Mouse (Mus musculus): ENCODE data around the gene Olfr376. TPM values are rescaled to one million over a fixed set of nuclear protein-coding genes. Genes with fewer than 3 reads are reported as not detected.

Olfr376 gene
- not detected for total RNA-seq (2022)

DNA sequence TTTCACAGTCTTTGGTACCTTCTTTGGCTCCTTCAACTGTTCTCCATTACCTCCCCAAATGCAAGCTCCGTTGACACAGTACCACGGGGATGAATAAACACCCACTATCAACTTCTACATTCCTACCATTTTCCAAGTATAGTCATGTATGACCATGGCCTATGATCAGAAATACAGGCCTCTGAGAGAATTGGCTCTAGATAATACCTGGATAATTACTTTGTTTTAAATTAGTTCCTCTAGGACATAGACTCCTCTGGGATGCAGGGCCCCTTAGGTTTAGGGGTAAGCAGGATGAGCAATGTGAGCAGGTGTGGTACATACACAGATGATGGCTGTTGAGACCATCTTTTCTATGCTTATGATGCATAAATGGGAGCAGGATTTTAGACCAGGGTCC, at the start of gene Olfr376:
Gene Olfr376 (plus strand): TSS at position 301 of the 400 bp plus-strand sequence.
- DNase-seq (ENCODE audit: low spot score in 2 of 2), result no peak

DNA sequence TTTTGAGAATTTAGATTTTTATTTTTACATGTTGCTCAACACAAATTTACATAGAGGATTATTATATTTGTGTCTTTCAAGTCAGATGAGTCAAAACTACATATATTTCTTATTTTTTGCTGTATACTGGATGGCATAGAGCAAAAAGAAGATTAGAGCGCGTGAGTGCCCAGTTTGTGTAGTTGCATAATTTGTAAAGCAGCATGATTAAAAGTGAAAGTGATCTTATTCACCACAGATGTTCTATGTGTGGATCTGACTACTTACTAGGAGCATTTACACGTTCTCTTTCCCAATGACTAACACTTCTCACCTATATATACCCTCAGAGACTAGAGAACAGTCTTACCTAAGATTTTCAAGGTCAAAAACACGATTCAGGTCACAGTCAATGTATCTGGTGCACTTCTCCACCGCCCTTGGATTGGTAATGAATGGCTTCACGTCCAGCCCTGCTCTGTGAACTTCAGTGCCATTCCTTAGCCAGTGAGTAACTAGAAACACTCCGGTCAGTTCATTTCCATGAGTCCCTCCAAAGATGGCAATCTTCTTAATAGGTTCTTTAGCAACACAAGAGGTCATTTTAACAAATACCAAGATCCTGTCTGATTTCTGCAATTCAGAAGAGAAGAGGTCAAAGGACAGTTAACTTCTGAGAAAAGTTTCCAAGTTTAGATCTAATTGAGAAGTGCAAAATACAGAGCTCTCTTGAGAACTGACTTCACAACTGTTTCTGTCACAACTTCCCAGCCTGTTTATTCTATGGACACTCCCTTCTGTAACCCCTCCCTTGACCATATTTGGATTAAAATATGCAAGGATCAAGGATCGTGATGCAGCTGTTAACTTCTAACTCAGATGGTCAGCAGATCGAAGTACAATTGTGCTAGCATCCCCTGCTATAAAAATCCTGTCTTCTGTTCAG, 46.9 kb upstream of the Olfr376 start:
- no peak for DNase-seq (ENCODE audit: low spot score in 2 of 2)

- DNase-seq (ENCODE audit: low spot score in 2 of 2), result no peak
Observed at GRCm38 (mm10) chr11:73326485-73326886, 44.6 kb upstream of the Olfr376 start.

DNA sequence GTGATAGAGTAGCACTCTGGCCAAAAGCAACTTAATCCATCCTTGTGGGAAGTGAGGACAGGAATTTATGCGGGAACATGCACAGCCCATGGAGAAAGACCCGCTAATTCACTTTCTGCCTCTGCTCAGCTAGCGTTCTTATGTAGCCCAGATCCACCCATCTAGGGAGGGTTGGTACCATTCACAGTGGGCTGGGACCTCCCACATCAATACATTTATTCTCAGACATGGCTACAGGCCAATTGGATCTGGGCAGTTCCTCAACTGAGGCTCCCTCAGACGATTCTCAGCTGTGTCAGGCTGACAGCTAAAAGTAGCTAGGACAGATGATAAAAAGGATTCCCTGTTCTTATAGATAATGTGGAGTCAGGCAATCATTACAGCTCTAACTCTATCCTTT, 43.7 kb upstream of the Olfr376 start:
- no peak for DNase-seq (ENCODE audit: low spot score in 2 of 2)

DNA sequence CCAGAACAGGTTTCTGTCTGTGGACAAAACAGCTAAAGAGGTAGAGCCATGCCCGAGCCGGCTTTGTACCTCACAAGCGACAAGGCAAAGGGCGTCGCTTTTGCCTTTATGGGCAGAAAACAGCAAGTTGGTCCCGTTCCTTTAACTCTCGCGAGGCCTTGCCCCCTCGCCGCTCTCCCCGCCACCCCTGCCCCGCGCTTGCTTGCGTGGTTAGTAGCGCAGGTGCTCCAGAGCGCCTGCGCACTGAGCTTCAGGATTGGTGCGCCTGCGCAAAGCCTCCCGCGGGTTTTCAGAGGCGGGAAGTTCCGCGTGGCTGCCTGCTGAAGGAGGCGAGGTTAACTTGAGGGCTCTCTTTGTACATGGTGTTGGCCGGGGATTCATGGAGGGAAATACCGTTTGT, 41.6 kb upstream of the Olfr376 start, which contains the start of the genes Aspa, Gm49340 and Spata22:
Gene Aspa (minus strand): TSS at position 155 of the 400 bp plus-strand sequence.
Gene Gm49340 (plus strand): TSS at position 300 of the 400 bp plus-strand sequence.
Gene Spata22 (plus strand): TSS at position 300 of the 400 bp plus-strand sequence.
- no peak for DNase-seq (ENCODE audit: low spot score in 2 of 2)

DNA sequence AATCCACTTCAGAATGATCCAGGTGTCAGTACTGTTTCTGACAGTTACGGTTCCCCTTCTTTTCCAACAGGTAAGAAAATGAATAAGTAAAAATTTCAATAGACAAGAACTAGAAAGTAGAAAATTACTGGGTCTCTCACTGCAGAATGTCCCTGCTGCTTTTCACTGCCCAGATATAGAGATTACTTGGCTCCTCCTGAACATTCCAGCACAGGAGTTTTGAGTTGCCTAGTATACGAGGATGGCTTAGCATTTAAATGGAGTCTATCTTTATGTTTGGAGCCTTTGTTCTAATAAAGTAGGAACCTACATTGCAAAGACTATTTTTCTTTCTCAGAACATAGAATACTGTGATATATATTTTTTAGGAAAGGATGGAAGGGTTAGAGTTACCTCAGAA, 37.7 kb upstream of the Olfr376 start:
- no peak for DNase-seq (ENCODE audit: low spot score in 2 of 2)

- no peak for DNase-seq (ENCODE audit: low spot score in 2 of 2)
Observed at GRCm38 (mm10) chr11:73336919-73337318, 34.1 kb upstream of the Olfr376 start.

- DNase-seq (ENCODE audit: low spot score in 2 of 2), result no peak
Observed at GRCm38 (mm10) chr11:73350483-73350882, 20.6 kb upstream of the Olfr376 start, which contains the start of gene Olfr20. Gene Olfr20, plus strand, starts transcription at chr11:73350783.

GRCm38 (mm10) chr11:73395374-73395773, 24.3 kb downstream of the Olfr376 start:
- DNase-seq (ENCODE audit: low spot score in 2 of 2), result no peak

DNA sequence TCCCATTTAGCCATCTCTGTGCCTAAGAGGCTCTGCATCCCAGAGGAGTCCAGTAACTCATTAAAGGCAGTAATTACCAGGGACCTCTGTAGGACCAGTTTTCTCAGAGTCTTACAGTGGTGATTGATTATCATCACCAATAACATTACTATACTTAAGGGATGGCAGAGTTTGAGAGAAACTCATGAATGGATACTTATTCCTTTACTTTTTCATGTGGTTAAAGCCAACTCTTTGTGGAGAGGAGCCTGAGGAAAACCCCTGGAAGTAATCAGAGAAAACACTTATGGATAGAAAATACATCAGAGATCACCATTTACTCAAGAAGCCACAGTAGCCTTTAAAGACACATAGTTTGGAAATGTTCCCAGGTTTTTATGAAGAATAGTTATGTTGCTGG, 28.5 kb downstream of the Olfr376 start, which contains the start of gene Olfr1:
Gene Olfr1 (minus strand): TSS at position 101 of the 400 bp plus-strand sequence.
- DNase-seq (ENCODE audit: low spot score in 2 of 2), result no peak

Other genes with a start within 250 kb of the Olfr376 start
- under 1 TPM in 3 of 4 experiments, not detected in 1; 0.19 to 0.48 (median 0.25) TPM for gene Haspin, start 233.0 kb upstream of the Olfr376 start, total RNA-seq (2022)
- gene P2rx5, start 210.8 kb upstream of the Olfr376 start, total RNA-seq (2022), result 1 to 10 TPM; 1.7 to 4.1 (median 2.8) TPM
- gene Emc6, start 194.2 kb upstream of the Olfr376 start, total RNA-seq (2022), result 10 to 100 TPM; 39.6 to 49.2 (median 44.0) TPM
- 10 to 100 TPM in 2 of 4 experiments, 1 to 10 TPM in 2; 7.9 to 13.1 (median 10.5) TPM for gene Tax1bp3, start 194.2 kb upstream of the Olfr376 start, total RNA-seq (2022)
- gene Ctns, start 172.2 kb upstream of the Olfr376 start, total RNA-seq (2022), result 10 to 100 TPM; 19.0 to 30.4 (median 24.5) TPM
- gene Shpk, start 171.8 kb upstream of the Olfr376 start, total RNA-seq (2022), result 1 to 10 TPM; 3.3 to 5.1 (median 4.2) TPM
- not detected for gene Trpv1, start 137.0 kb upstream of the Olfr376 start, total RNA-seq (2022)
- under 1 TPM; 0.49 to 0.67 (median 0.58) TPM for gene Trpv3, start 103.9 kb upstream of the Olfr376 start, total RNA-seq (2022)
- gene Aspa, start 41.6 kb upstream of the Olfr376 start, total RNA-seq (2022), result 10 to 100 TPM; 15.1 to 20.2 (median 18.3) TPM
- not detected for gene Gm49340, start 41.5 kb upstream of the Olfr376 start, total RNA-seq (2022)
- under 1 TPM in 1 of 4 experiments, not detected in 3; 0.29 TPM for gene Spata22, start 41.5 kb upstream of the Olfr376 start, total RNA-seq (2022)
- gene Olfr20, start 20.5 kb upstream of the Olfr376 start, total RNA-seq (2022), result not detected
- gene Olfr1, start 28.4 kb downstream of the Olfr376 start, total RNA-seq (2022), result not detected
- gene Olfr378, start 57.2 kb downstream of the Olfr376 start, total RNA-seq (2022), result not detected
- not detected for gene Olfr380, start 86.3 kb downstream of the Olfr376 start, total RNA-seq (2022)
- gene Olfr381, start 120.4 kb downstream of the Olfr376 start, total RNA-seq (2022), result not detected
- gene Olfr382, start 146.0 kb downstream of the Olfr376 start, total RNA-seq (2022), result not detected
- gene Olfr385, start 221.8 kb downstream of the Olfr376 start, total RNA-seq (2022), result not detected
- not detected for gene Olfr384, start 227.3 kb downstream of the Olfr376 start, total RNA-seq (2022)